Mouse (Mus musculus) heart, adult 2 months (tissue): ENCODE results near the gene B3gat1.

Experiments used
- CTCF ChIP-seq: fragments of 200-600 bp; IDR thresholded peaks from 2 replicates; pipeline ENCODE4 v1.8.1; 2022; ENCODE audit warnings: antibody characterized with exemption, mild to moderate bottlenecking, moderate library complexity
- EP300 ChIP-seq: fragments of 200-500 bp; IDR thresholded peaks from 2 replicates; pipeline ENCODE4 v1.6.1; 2011; ENCODE audit warnings: low read depth, low read length, control low read depth; ENCODE audit not compliant: insufficient read depth
- POLR2A ChIP-seq: fragments of 200-500 bp; IDR thresholded peaks from 2 replicates; pipeline ENCODE4 v1.6.1; 2011; ENCODE audit warnings: mild to moderate bottlenecking, low read depth, low read length, control low read depth; ENCODE audit not compliant: insufficient read depth

DNA sequence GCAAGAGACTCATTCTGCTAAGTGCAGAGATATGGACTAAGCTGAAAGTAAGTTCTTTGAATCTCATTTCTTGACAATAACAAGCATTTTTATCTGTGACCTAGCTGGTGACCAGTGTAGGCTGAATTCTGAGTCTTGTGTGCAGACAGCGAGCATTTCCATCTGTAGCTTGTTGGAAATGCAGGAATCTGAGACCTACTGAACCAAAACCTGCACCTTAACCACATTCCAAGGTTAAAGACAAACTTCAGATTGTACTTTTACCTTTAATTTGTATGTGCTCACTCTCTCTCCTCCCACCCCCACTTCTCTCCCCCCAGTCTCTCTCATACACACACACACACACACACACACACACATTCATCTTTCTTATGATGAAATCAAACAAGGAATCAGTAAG, 65.2 kb downstream of the B3gat1 start:
- TF ChIP-seq CTCF (no peak), POLR2A (no peak), EP300 (no peak)
